Mouse (Mus musculus) G1E (cell line): ENCODE measurements around the gene Nat8f1.

Experiments used
- CTCF ChIP-seq: IDR thresholded peaks from 2 replicates; pipeline ENCODE4 v1.5.1; 2012; ENCODE audit warnings: low read depth, low read length, inconsistent platforms, mixed read lengths
- POLR2AphosphoS5 ChIP-seq: IDR thresholded peaks from 2 replicates; pipeline ENCODE4 v1.6.1; 2012; ENCODE audit warnings: low read depth, low read length, inconsistent platforms; ENCODE audit not compliant: insufficient replicate concordance

GRCm38 (mm10) chr6:85919401-85919800 lies 3.9 kb upstream of the Nat8f1 start:
- no peak for TF ChIP-seq CTCF
- TF ChIP-seq POLR2AphosphoS5, result no peak
